Mouse (Mus musculus) spleen, adult 2 months (tissue): ENCODE measurements at regions not wholly inside any gene's neighbourhood (a gene's known extent, or its start where the extent isn't known, plus 50 kb on each side); places are given as distances from the start of the nearest gene placed in this dataset.

Source experiments
- CTCF ChIP-seq: fragments of 200-500 bp; IDR thresholded peaks from 2 replicates; pipeline ENCODE4 v1.5.1; 2011; ENCODE audit warnings: mild to moderate bottlenecking, inconsistent platforms; ENCODE audit not compliant: insufficient read depth, insufficient read length, insufficient replicate concordance; ENCODE audit errors: extremely low read depth
- POLR2A ChIP-seq: fragments of 200-500 bp; IDR thresholded peaks from 2 replicates; pipeline ENCODE4 v1.6.1; 2011; ENCODE audit warnings: low read depth, low read length, inconsistent platforms

GRCm38 (mm10) chr4:71627088-71627487, 130.7 kb downstream of the Gm11232 start:
- TF ChIP-seq POLR2A (no peak), CTCF (no peak)
